Mouse (Mus musculus) A20 (cell line): ENCODE results near the gene Hoxb1.
A peak's percentile ranks its signal among the peaks of the same experiment; 100 is the strongest.

Experiments used
- DNase-seq: peaks from one replicate; pipeline ENCODE4 v3.0.0-alpha.2; 2011; ENCODE audit warnings: low read depth, low spot score

Gene Hoxb1

DNA sequence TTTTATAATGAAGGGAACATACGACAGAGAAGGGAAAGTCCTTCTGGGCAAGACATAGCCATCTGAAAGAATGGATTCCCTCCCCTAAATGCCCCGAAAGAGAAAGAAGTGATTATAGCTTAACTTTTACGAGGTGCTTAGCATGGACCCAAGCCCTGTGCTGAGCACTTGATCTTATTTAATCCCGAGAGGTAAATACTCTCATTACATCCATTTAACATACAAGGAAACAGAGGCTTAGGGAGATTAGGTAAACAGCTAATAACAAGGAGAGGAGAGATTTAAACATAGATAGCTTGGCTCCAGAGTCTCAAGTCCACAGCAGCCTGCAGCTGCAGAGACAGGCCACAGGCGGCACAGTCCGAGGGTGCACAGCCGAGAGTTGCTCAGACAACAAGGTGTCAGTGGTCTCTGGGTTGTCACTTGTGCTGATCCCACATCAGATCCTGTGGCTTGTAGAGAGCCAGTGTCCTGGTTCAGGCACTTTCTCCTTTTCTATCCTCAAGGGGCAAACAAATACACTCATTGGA is 32.3 kb downstream of the Hoxb1 start:
- no peak for DNase-seq

DNA sequence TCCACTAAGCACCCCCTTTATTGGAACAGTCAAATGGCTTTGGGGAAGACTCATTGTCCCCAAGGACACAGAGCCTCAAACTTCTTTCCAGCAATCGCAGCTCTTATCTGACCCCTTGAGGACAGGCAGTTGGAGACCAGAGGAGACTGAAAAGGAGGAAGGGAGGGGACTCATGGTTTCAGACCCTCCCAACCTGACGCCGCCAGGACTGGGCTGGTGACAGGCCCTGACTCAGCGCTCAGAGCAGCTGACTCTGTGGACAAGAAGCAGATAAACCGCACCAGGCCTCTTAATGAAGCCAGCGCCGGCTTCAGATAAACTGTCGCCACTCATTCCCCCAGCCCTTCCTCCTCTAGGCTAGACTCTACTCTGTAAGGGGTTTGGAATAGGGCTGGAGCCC is 34.4 kb downstream of the Hoxb1 start:
- DNase-seq: no peak

DNA sequence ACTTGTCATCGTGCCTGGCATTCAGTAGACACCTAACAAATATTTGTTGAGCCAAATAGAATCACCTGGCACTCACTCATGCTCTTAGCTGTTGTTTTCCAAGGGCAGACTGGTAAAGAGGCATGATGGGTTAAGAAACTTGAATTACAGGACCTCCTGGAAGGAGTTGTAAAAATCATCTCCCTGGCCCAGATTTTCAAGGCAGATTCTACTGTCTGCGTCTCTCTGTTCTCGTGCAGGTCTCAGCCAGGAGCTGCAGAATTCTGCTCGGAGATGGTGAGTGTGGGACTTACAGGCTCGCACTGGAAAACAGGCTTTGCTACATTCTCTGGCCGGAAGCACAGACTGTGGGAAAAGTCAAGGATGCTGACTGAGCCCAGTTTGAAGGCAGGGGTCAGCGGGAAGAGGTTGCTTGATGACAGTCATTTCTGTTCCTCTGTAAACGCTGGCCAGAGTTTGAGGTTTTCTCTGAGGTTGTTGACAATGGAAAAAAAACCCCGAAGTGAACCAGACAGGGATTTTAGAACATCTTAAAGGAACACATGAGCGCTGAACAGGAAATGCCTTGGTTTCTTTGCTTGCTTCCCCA is 38.6 kb downstream of the Hoxb1 start:
- DNase-seq: no peak

DNA sequence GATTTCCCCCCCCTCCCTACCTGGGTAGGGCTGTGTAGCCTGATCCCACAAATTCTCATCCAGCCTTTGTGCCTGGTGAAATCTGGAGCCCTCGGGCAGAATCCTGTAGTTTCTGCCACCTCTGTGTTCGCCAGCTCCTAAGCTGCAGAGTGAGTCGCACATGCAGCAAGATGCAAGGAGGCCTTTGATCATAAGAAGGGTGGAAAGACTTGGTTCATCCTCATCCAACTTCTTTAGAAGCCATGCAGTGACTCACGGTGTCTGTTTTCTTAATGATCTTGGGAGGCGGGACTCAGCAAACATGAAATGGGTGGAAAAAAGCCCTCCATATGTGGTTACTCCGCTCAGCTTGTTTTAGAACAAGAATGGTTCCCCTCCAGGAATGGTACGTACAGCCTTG is 39.3 kb downstream of the Hoxb1 start:
- no peak for DNase-seq

DNA sequence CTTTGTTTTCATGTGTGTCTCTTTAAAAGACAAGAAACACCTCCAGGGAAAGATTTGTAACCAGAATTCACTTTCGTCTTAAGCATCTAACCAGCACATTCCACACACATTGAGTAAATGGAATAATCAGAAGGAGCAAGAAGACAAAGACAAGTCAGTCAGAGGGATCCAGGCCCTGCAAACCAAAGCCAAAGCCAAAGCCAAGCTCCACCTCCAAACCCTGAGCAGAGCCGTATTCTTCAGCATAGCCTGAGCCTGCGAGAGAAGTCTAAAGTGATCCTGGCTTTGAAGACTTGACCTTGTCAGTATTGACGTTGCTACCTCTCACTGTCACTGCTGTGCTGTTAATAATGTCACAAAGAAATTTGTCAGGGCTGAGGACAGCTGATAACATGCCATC is 40.0 kb downstream of the Hoxb1 start:
- DNase-seq: no peak

DNA sequence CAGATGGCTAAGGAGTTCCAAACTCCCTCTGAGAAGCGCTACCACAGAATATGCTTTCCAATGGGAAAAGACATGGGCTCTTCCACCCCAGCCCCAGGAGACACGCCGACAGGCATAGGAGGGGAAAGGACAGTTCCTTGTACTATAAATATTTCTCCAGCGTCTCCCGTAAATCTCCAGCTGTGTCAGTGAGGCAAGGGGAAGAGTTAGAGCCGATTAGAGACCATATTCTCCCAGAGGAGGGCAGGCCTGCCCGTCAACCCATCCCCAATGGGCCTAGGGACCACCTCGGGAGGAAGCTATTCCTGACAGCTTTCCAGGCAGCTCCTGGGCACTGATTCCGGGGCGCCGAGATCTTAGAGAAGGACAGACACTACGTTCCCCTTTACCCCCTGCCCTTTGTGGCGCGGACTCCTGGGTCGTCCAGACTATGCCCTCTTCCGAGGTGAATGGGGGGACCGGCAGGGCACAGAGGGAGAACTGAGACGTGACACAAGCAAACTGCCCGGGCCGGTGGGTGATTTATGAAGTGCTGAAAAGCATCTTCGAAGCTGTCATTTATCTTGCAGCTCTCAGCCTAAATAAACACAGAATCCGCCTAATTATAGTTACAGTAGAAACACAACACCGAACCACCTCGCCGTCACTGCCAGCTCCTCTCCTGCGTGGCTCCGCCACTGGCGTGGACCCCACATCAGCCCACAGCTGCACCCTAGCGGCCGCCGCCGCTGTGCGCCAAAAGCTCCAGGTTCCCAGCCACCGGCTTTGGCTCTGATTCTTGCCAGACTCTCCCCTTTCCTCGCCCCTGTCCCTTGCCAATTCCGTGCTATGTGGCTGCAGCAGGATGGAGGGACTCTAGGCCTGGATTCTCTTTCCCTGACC is 41.9 kb downstream of the Hoxb1 start:
- DNase-seq: peak; percentile 24

DNA sequence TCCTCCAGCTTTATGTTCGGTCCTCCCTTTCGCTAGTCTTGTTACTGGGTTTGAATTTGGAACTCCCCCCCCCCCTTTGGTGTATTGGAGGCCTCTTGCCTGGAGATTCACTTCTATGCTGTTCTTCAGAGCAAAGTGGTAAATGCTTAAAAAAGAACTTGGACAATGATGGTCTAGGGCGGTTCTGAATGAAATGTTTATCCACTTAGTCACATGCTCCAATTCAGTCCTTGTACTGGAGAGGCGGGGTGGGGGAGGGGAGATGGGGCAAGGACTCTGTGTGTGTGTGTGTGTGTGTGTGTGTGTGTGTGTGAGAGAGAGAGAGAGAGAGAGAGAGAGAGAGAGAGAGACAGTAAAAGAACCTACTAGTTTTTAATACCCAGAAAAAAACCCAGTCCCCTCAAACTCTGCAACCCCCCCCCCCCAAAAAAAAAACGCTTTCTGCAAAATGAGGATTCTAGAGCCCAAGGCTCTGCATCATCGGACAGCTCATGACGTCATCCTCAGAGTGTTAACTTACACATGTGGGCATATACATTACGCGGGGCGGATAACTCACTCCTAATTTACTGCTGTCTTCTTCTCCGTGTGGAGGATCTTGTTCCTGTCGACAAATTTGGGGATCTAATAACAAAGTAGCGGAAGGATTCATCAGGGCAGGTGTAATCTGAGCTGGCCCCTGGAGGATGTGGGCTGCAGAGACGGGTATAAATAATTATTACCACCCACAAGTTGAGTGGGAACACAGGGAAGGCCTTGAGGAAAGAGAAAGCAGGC is 42.9 kb downstream of the Hoxb1 start:
- no peak for DNase-seq

DNA sequence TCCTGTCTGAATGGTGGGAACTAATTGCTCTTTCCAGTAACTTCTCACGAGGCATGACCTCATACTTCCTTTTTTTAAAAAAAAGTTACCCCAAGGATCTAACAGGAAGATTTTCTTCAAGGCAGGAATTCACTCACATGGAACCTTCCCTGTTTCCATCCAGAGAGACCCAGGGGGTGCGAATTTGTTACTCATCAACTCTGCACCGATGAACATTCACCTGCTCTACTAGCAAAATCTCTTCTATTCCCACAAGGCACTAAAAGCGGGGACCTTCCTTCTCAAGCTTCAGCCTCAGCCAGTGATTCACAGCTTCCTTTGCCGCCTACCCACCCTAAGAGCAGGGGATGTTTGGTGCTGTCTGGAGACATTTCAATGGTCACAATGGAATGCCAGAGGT is 45.5 kb downstream of the Hoxb1 start:
- DNase-seq: no peak

DNA sequence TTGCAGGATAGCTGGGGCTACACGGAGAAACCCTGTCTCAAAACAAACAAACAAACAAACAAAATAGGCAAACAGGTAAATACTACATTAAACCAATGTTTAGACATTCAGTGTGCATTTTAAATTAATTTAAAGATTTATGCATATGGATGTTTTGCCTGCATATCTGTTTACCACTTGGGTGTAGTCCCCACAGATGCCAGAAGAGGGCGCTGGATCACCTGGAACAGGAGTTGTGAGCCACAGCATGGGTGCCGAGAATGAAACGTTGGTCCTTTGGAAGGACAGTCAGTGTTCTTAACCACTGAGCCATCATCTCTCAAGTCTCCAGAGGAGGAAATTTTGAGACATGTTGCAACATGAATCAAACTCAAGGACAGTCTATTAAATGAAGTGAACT is 46.4 kb downstream of the Hoxb1 start:
- peak; percentile 17 for DNase-seq

DNA sequence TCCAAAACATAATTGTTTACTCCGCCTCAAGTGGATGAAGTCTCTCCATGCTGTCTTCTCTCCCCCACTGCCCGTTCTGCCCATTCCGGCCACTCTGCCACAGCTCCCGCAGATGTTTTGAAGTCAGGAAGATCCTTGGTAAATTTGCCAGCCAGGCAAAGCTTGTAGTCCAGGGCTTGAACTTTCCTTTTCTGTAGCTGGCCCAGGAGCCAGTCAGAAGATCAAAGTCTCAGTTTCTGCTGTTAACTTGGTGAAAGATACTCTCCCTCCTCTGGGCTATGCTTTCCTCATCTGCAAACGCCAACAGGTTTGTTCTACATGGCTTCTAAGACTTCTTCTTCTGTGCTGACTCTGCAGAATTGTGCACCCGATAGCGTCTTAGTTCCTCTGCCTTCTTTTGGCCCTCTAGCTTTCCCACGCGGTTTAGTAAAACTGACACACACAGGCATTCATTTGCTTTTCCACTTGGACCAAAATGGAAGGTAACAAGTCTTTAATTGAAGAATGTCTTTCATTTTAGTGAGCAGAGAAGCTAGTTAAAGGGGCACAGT is 47.5 kb downstream of the Hoxb1 start:
- no peak for DNase-seq

DNA sequence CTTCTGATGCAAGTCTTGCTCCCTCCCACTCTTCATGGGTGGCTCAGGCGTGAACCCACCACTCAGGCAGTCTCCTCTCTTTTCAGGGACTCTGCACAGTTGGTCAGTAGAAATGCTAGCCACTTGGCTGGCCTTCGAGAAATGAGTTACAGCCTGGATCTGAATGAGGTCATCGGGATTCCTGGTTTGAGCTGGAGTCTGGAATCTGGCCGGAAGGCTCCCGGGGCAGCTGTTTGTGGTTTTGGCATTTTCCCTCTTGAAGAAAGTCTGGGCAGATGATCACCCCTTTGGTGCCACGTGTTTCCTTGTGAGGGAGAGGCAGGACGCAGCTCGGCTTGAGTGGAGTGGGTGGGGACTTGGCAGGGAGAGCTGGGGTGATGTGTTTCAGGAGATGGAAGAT is 48.0 kb downstream of the Hoxb1 start:
- no peak for DNase-seq

DNA sequence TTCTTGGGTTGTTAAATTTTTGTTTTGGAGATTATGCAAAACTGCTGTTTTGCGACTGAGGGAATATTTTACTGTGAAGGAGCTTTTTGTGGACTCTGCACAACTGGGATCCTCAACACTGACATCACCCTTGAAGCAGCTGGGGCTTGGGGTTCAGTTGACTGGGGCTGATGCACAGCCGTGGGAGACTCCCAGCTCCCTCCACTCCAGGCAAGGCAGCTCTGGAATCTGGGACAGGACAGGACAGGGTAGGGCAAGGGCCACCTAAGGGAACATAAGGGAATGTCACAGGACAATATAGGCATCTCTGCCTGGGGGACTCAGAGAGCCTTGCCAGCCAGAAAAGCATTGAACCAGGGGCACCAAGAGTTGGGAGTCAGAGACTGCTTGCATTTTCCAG is 48.5 kb downstream of the Hoxb1 start:
- DNase-seq: no peak
